In genomic region chr7:119744321-119744720, GRCm38 (mm10) we compare ENCODE assay signal across 8 mouse cellular contexts. TPM values are rescaled to one million over a fixed set of nuclear protein-coding genes. Genes with fewer than 3 reads are reported as not detected.
DNase-seq lines count a peak whose midpoint lies in the region; ATAC-seq lines count a peak whose summit lies in the region.

No protein-coding gene starts in this region.

- H3K27me3 ChIP-seq in forebrain, embryonic 12.5 days, result no peaks in the 10 kb centered on the region
- no peaks in the 10 kb centered on the region for H3K27me3 ChIP-seq in limb, embryonic 10.5 days (ENCODE audit: low read depth, poor library complexity, severe bottlenecking)
- no peaks in the 10 kb centered on the region for H3K27me3 ChIP-seq in neural tube, embryonic 11.5 days (ENCODE audit: control insufficient read depth, insufficient read depth, low read length)

- ATAC-seq in forebrain, embryonic 12.5 days (ENCODE audit: low FRiP score), result no peak
- no peak for ATAC-seq in neural tube, embryonic 11.5 days (ENCODE audit: insufficient read depth, low FRiP score, low TSS enrichment)
- no peak for ATAC-seq in frontal cortex, adult (ENCODE audit: low TSS enrichment)

- peak overlapping the region; percentile 10 for H3K4me3 ChIP-seq in forebrain, embryonic 12.5 days (replicated peaks)
- peak overlapping the region; percentile 36 for H3K4me3 ChIP-seq in limb, embryonic 10.5 days
- H3K4me3 ChIP-seq in neural tube, embryonic 11.5 days (ENCODE audit: low read depth, low read length), result no peak overlapping the region

- H3K4me1 ChIP-seq in forebrain, embryonic 12.5 days, result peaks cover 7% of the 10 kb centered on the region
- H3K4me1 ChIP-seq in limb, embryonic 10.5 days, result peaks cover 6% of the 10 kb centered on the region
- H3K4me1 ChIP-seq in neural tube, embryonic 11.5 days (ENCODE audit: control insufficient read depth, insufficient read depth, low read length), result peaks cover 2% of the 10 kb centered on the region; the same call in 1 of the 2 replicates

- peak; percentile 54 for DNase-seq in adrenal gland, postnatal 14 days
- DNase-seq in adrenal gland, adult 8-10 months, result no peak
- peak; percentile 36 for DNase-seq in ES-CJ7 (ENCODE audit: low read depth, low spot score)
- peak; percentile 53 for DNase-seq in limb, embryonic 10.5 days (ENCODE audit: low spot score)
- peak; percentile 52 for DNase-seq in neural tube, embryonic 11.5 days (ENCODE audit: low spot score)
- no peak for DNase-seq in right cerebral cortex, postnatal 36 days (ENCODE audit: low spot score in 2 of 2)

- H3K9me3 ChIP-seq in forebrain, embryonic 12.5 days, result no peaks in the 10 kb centered on the region
- no peaks in the 10 kb centered on the region for H3K9me3 ChIP-seq in limb, embryonic 10.5 days (replicated peaks)
- no peaks in the 10 kb centered on the region for H3K9me3 ChIP-seq in neural tube, embryonic 11.5 days (ENCODE audit: control insufficient read depth, low read length)

- no peak overlapping the region for H3K9ac ChIP-seq in forebrain, embryonic 12.5 days
- no peak overlapping the region for H3K9ac ChIP-seq in neural tube, embryonic 11.5 days (ENCODE audit: low read length)

- no peak overlapping the region for H3K27ac ChIP-seq in forebrain, embryonic 12.5 days
- no peak overlapping the region for H3K27ac ChIP-seq in limb, embryonic 10.5 days
- no peak overlapping the region for H3K27ac ChIP-seq in neural tube, embryonic 11.5 days (ENCODE audit: low read depth, low read length)

- WGBS in forebrain, embryonic 12.5 days, result 7% methylated on average over 34 of the region's 34 CpGs
- 6% methylated on average over 34 of the region's 34 CpGs for WGBS in limb, embryonic 10.5 days
- 9% methylated on average over 34 of the region's 34 CpGs for WGBS in neural tube, embryonic 11.5 days

- peak overlapping the region; percentile 45 for H3K4me2 ChIP-seq in forebrain, embryonic 12.5 days
- peak overlapping the region; percentile 21; the same call in 1 of the 2 replicates for H3K4me2 ChIP-seq in neural tube, embryonic 11.5 days (ENCODE audit: low read depth)

- H3K36me3 ChIP-seq in forebrain, embryonic 12.5 days (replicated peaks), result no peaks in the 10 kb centered on the region
- no peaks in the 10 kb centered on the region for H3K36me3 ChIP-seq in limb, embryonic 10.5 days
- no peaks in the 10 kb centered on the region for H3K36me3 ChIP-seq in neural tube, embryonic 11.5 days (ENCODE audit: control insufficient read depth, insufficient read depth, low read length)

RNA-seq across cellular contexts. Expression of gene Acsm3, which starts 16.4 kb away (rescaled TPM):
- total RNA-seq in adrenal gland, postnatal 14 days (2021), result 52.8 and 59.7 TPM in 2 replicates
- 10 to 100 TPM in 2 of 4 experiments, 1 to 10 TPM in 2; 3.2 to 37.5 (median 17.3) TPM for total RNA-seq in adrenal gland, adult 8-10 months (2022)
- 0.15 and 0.22 TPM in 2 replicates for polyA plus RNA-seq in forebrain, embryonic 12.5 days (2016; fragmentation: Nextera tagmentation; extraction: Ambion mirVana)
- 0.26 and 0.30 TPM in 2 replicates for polyA plus RNA-seq in limb, embryonic 10.5 days (2016; fragmentation: Nextera tagmentation; extraction: Ambion mirVana)
- polyA plus RNA-seq in neural tube, embryonic 11.5 days (2014; fragmentation: Nextera tagmentation; extraction: Ambion mirVana), result 0.08 and 0.37 TPM in 2 replicates

RNA-seq across cellular contexts. Expression of gene Thumpd1, which starts 23.7 kb away (rescaled TPM):
- 34.4 and 36.7 TPM in 2 replicates for total RNA-seq in adrenal gland, postnatal 14 days (2021)
- total RNA-seq in adrenal gland, adult 8-10 months (2022), result 10 to 100 TPM; 36.0 to 42.5 (median 39.1) TPM
- 89.6 and 94.4 TPM in 2 replicates for polyA plus RNA-seq in forebrain, embryonic 12.5 days (2016; fragmentation: Nextera tagmentation; extraction: Ambion mirVana)
- 95.3 and 102 TPM in 2 replicates for polyA plus RNA-seq in limb, embryonic 10.5 days (2016; fragmentation: Nextera tagmentation; extraction: Ambion mirVana)
- polyA plus RNA-seq in neural tube, embryonic 11.5 days (2014; fragmentation: Nextera tagmentation; extraction: Ambion mirVana), result 98.9 and 106 TPM in 2 replicates

RNA-seq across cellular contexts. Expression of gene Rexo5, which starts 49.5 kb away (rescaled TPM):
- total RNA-seq in adrenal gland, postnatal 14 days (2021), result 6.8 and 13.3 TPM in 2 replicates
- total RNA-seq in adrenal gland, adult 8-10 months (2022), result 10 to 100 TPM in 2 of 4 experiments, 1 to 10 TPM in 2; 5.1 to 11.7 (median 9.6) TPM
- 21.9 and 30.7 TPM in 2 replicates for polyA plus RNA-seq in forebrain, embryonic 12.5 days (2016; fragmentation: Nextera tagmentation; extraction: Ambion mirVana)
- 21.6 and 27.6 TPM in 2 replicates for polyA plus RNA-seq in limb, embryonic 10.5 days (2016; fragmentation: Nextera tagmentation; extraction: Ambion mirVana)
- 16.3 and 27.3 TPM in 2 replicates for polyA plus RNA-seq in neural tube, embryonic 11.5 days (2014; fragmentation: Nextera tagmentation; extraction: Ambion mirVana)

RNA-seq across cellular contexts. Expression of gene Eri2, which starts 49.5 kb away (rescaled TPM):
- 7.5 and 9.4 TPM in 2 replicates for total RNA-seq in adrenal gland, postnatal 14 days (2021)
- total RNA-seq in adrenal gland, adult 8-10 months (2022), result 1 to 10 TPM; 5.5 to 9.3 (median 6.7) TPM
- 36.5 and 38.7 TPM in 2 replicates for polyA plus RNA-seq in forebrain, embryonic 12.5 days (2016; fragmentation: Nextera tagmentation; extraction: Ambion mirVana)
- polyA plus RNA-seq in limb, embryonic 10.5 days (2016; fragmentation: Nextera tagmentation; extraction: Ambion mirVana), result 25.9 and 27.3 TPM in 2 replicates
- 33.2 and 33.5 TPM in 2 replicates for polyA plus RNA-seq in neural tube, embryonic 11.5 days (2014; fragmentation: Nextera tagmentation; extraction: Ambion mirVana)

RNA-seq across cellular contexts. Expression of gene Acsm4, which starts 54.5 kb away (rescaled TPM):
- total RNA-seq in adrenal gland, postnatal 14 days (2021), result not detected in 2 replicates
- total RNA-seq in adrenal gland, adult 8-10 months (2022), result not detected
- polyA plus RNA-seq in forebrain, embryonic 12.5 days (2016; fragmentation: Nextera tagmentation; extraction: Ambion mirVana), result 5.5 and 10.6 TPM in 2 replicates
- polyA plus RNA-seq in limb, embryonic 10.5 days (2016; fragmentation: Nextera tagmentation; extraction: Ambion mirVana), result not detected in 2 replicates
- not detected in 2 replicates for polyA plus RNA-seq in neural tube, embryonic 11.5 days (2014; fragmentation: Nextera tagmentation; extraction: Ambion mirVana)

Comparison
In these comparisons a context has a peak if more than half of its experiments do, and no peak if none do; other contexts are left out.
1. DNase-seq: peak in adrenal gland, postnatal 14 days (single experiment), ES-CJ7 (single experiment), limb, embryonic 10.5 days (single experiment) and neural tube, embryonic 11.5 days (single experiment); none in adrenal gland, adult 8-10 months (single experiment) and right cerebral cortex, postnatal 36 days (0 of 2).